Mouse (Mus musculus) cerebellum, adult 11 months (tissue): ENCODE data around the gene Gm45208.

Experiments
- DNase-seq: peaks from one replicate; pipeline ENCODE4 v3.0.0; 2022

Gm45208 gene

DNA sequence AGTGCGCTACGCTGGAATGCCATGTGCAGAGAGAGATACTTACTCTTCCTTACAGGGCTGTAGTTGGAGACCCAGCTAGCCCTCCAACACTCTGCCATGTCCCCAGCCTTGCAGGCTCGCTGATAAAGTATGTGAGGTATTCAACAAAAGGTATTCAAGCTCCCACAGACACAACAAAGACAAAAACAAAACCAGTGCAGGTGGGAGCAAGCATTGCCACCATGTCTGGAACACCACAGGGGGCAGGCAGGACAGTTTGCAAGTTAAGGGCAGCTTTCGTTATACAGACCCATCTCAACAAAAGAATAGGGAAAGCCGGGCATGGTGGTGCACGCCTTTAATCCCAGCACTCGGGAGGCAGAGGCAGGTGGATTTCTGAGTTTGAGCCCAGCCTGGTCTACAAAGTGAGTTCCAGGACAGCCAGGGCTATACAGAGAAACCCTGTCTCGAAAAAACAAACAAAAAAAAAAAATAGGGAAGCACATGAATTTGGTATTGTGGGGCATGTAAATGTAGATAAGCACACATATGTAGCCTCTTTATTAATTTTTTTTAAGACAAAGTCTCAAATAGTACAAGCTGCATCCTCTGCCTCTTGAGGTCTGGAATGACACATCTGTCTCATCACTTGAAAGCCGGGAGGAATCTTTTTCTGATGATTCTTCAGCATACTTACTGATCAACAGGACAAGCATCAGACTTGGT is 53.6 kb downstream of the Gm45208 start:
- no peak for DNase-seq

DNA sequence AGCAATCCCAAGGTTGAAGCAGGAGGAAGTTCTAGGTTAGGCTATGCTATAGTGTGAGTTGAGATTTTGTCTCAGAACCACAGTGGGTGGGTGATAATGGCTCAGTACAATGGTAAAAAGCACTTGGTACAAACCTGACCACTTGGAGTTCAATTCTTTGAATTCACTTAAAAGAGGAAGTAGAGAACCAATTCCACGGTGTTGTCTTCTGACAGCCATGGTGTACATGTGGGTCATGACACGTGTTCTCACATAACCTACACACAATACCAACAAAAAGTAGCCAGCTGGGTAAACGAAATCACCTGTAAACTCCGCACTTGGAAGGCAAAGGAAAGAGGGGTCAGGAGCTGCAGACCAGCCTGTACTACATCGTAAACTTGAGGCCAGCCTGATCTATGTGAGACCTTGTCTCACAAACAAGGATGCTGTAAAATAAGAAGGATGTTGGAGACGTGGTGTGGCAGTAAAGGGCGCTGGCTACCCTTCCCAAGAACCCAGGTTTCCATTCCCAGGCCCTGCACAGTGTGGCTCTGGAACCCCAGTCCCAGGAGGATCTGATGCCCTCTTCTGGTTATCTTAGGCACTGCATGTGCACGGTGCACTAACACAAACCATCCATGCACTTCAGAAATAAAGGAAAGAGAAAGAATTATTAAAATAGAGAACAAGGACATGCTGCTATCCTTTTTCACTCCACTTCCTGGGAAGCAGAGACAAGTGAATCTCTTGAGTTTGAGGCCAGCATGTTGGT is 54.5 kb downstream of the Gm45208 start:
- DNase-seq: peak; percentile 53

DNA sequence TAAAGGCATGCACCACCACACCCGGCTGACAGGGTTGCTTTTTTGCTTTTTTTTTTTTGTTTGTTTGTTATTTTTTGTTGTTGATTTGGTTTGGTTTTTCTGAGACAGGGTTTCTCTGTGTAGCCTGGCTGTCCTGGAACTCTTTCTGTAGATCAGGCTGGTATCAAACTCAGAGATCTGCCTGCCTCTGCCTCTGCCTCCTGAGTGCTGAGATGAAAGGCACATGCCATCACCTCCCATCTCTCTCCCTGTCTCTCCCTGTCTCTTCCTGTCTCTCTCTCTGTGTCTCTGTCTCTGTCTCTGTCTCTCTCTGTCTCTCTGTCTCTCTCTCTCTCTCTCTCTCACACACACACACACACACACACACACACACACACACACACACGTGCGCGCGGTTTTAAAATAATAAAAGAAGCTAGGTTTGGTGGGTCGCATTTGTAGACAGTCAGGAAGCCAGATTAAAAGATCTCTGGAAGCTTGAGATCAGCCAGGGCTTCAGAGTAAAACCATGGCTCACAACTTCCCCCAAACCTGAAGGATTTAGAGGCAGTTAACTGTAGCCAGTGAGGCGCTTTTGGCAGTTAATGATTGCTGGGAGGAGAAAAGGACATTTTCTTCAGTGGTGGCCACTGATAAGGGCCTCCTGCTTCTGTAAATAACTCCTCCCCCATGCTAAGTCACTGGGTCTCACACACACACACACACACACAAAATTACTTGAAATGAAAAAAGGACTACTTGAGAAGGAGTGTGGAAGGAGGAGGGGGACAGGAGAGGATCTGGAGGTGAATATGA is 56.6 kb downstream of the Gm45208 start:
- no peak for DNase-seq

DNA sequence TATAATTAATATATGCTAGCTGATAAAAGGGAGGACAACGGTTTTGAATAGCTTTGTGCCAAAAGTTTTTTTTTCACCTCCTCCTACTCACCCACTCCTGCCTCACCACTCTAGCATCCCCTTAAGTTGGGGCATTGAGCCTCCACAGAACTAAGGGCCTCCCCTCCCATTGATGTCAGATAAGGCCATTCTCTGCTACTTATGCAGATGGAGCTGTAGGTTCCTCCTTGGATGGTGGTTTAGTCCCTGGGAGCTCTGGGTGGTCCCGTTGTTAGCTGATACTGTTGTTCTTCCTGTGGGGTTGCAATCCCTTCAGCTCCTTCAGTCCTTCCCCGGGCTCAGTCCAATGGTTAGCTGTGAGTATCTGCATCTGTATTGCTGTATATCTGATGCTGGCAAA is 57.2 kb downstream of the Gm45208 start:
- DNase-seq: no peak
